Mouse (Mus musculus): ENCODE data around the gene Bank1.

The Bank1 gene

GRCm38 (mm10) chr3:136100973-136101500, 224.8 kb downstream of the Bank1 start:
- no peak for DNase-seq

GRCm38 (mm10) chr3:136100292-136100691, 225.6 kb downstream of the Bank1 start:
- DNase-seq: no peak

GRCm38 (mm10) chr3:136086948-136087660, 238.8 kb downstream of the Bank1 start:
- no peak for DNase-seq

- DNase-seq: no peak
Measured at GRCm38 (mm10) chr3:136086431-136086830, 239.4 kb downstream of the Bank1 start.

- DNase-seq: no peak
Measured at GRCm38 (mm10) chr3:136085077-136085476, 240.8 kb downstream of the Bank1 start.

- peak; percentile 15 to 18 for DNase-seq
Measured at GRCm38 (mm10) chr3:136084066-136084465, 241.8 kb downstream of the Bank1 start.

GRCm38 (mm10) chr3:136081264-136081663, 244.6 kb downstream of the Bank1 start:
- DNase-seq: no peak

GRCm38 (mm10) chr3:136078535-136078934, 247.3 kb downstream of the Bank1 start:
- DNase-seq: peak in 1 of 2 experiments; percentile 8

GRCm38 (mm10) chr3:136070394-136070793, 255.5 kb downstream of the Bank1 start:
- DNase-seq: no peak

GRCm38 (mm10) chr3:136061907-136062306, 264.0 kb downstream of the Bank1 start:
- DNase-seq: no peak

- no peak for DNase-seq
Measured at GRCm38 (mm10) chr3:136050635-136051034, 275.2 kb downstream of the Bank1 start.

GRCm38 (mm10) chr3:136050215-136050614, 275.7 kb downstream of the Bank1 start:
- no peak for DNase-seq

- peak in 1 of 2 experiments; percentile 13 for DNase-seq
Measured at GRCm38 (mm10) chr3:136048026-136048425, 277.8 kb downstream of the Bank1 start.

- DNase-seq: no peak
Measured at GRCm38 (mm10) chr3:136045381-136045780, 280.5 kb downstream of the Bank1 start.

GRCm38 (mm10) chr3:136040041-136040440, 285.8 kb downstream of the Bank1 start:
- no peak for DNase-seq

GRCm38 (mm10) chr3:136039446-136039845, 286.4 kb downstream of the Bank1 start:
- DNase-seq: no peak

- no peak for DNase-seq
Measured at GRCm38 (mm10) chr3:136037254-136037653, 288.6 kb downstream of the Bank1 start.

- no peak for DNase-seq
Measured at GRCm38 (mm10) chr3:136035784-136036183, 290.1 kb downstream of the Bank1 start.

GRCm38 (mm10) chr3:136024876-136025275, 301.0 kb downstream of the Bank1 start:
- DNase-seq: no peak

- no peak for DNase-seq
Measured at GRCm38 (mm10) chr3:136017517-136017916, 308.3 kb downstream of the Bank1 start.

- DNase-seq: no peak
Measured at GRCm38 (mm10) chr3:136010616-136011015, 315.2 kb downstream of the Bank1 start.

GRCm38 (mm10) chr3:136007846-136008245, 318.0 kb downstream of the Bank1 start:
- DNase-seq: no peak

GRCm38 (mm10) chr3:136007081-136007828, 318.6 kb downstream of the Bank1 start:
- DNase-seq: no peak

Data from kidney, adult 8-10 months (tissue).